Mouse (Mus musculus): ENCODE data around the gene Phf20. TPM values are rescaled to one million over a fixed set of nuclear protein-coding genes. Genes with fewer than 3 reads are reported as not detected.

Phf20 gene
- polyA plus RNA-seq, 1 experiment from 2014 or later, result 16.5 TPM

DNA sequence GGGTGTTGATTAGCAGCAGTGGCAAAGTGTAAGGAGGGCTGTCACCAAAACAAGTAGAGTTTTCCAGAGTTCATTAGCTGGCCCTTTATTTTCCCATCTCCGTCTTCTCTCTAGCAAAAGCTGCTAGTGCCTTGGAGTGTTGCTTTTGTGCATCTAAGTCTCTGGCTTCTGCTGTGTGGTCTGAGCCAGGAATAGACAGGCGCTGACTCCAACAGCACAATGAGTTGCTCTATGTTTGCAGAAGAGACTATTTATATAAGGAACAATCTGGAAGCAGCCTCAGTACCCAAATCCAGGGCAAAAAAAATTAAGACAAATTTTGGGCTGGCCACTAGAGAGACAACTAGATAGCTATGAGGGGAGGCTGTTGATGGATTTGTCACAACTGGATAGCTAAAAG is 45.4 kb downstream of the Phf20 start:
- no peaks in the 10 kb centered on the region for H3K9me3 ChIP-seq (replicated peaks)
- ATAC-seq (ENCODE audit: low read depth), result no peak
- DNase-seq, result no peak
- no peak overlapping the region for H3K4me3 ChIP-seq (replicated peaks)
- H3K27me3 ChIP-seq, result no peaks in the 10 kb centered on the region
- H3K36me3 ChIP-seq, result peaks cover 12% of the 10 kb centered on the region; the same call in 1 of the 2 replicates
- no peak overlapping the region for H3K4me2 ChIP-seq
- no peak overlapping the region for H3K27ac ChIP-seq
- H3K9ac ChIP-seq, result no peak overlapping the region
- H3K4me1 ChIP-seq (replicated peaks), result no peaks in the 10 kb centered on the region
- WGBS (ENCODE audit: insufficient replicate concordance), result 82% methylated on average over 2 of the region's 2 CpGs

DNA sequence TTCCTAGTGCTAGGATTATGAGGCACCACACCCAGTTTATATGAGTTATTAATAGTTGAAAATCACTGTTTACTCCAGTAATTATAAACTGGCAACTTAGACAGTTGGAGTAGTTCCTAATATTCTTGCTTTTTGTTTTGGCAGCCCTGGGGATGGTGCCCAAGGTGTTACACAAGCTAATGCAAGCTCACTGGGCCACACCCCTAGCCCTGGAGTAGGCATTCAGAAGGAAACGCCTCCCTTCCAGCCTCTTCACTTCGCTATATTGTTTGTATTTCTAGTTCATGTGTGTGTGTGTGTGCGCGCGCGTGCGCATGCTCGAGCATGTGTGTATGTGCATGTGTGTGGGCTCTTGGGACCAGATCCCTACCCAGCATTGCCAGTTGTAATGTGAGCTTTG is 46.7 kb downstream of the Phf20 start:
- no peak overlapping the region for H3K4me3 ChIP-seq (replicated peaks)
- WGBS (ENCODE audit: insufficient replicate concordance), result 82% methylated on average over 8 of the region's 8 CpGs
- peaks cover 17% of the 10 kb centered on the region; the same call in 1 of the 2 replicates for H3K36me3 ChIP-seq
- DNase-seq, result no peak
- ATAC-seq (ENCODE audit: low read depth), result no peak
- no peaks in the 10 kb centered on the region for H3K4me1 ChIP-seq (replicated peaks)
- no peaks in the 10 kb centered on the region for H3K9me3 ChIP-seq (replicated peaks)
- H3K27me3 ChIP-seq, result no peaks in the 10 kb centered on the region
- H3K27ac ChIP-seq, result no peak overlapping the region
- H3K4me2 ChIP-seq, result no peak overlapping the region
- H3K9ac ChIP-seq, result no peak overlapping the region

DNA sequence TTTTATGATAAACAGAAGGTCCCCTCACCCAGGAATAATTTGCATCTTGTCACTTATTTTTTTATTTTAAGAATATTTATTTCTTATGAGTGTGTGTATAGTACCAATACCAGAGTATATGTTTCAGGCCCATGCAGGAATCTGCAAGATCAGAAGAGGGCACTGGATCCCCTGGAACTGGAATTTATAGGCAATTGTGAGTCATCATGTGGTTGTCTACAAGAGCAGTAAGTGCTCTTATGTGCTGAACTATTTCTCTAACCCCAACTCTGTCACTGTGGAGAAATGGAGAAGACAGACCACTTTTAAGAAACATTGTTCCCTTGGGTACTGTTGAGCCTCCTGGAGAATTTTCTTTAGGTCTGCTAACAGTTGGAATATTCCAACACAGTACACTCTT is 51.3 kb downstream of the Phf20 start:
- no peak for DNase-seq
- peaks cover 21% of the 10 kb centered on the region for H3K36me3 ChIP-seq
- H3K4me1 ChIP-seq (replicated peaks), result no peaks in the 10 kb centered on the region

DNA sequence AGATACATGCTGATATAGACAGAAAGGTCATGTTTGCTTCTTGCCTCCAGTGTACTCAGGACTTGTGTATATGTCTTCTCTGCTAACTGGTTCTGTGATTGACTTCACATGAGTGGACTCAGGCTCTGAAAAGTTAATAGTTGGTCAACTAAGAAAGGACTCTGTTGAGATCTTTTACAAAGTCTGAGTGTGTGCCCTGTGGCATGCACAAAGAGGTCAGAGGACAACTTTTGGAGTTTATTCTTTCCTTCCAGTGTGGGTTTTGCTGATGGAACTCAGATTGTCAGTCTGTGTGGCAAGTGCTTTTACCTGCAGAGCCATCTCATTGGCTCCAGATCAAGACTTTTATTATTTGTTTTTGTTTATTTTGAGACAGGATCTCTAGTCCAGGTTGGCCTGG is 54.5 kb downstream of the Phf20 start:
- Histone ChIP-seq H3K4me2 (no peak overlapping the region), H3K4me1 (replicated peaks) (no peaks in the 10 kb centered on the region), H3K9me3 (replicated peaks) (no peaks in the 10 kb centered on the region), H3K27ac (no peak overlapping the region), H3K4me3 (replicated peaks) (no peak overlapping the region), H3K9ac (no peak overlapping the region), H3K36me3 (peaks cover 33% of the 10 kb centered on the region), H3K27me3 (no peaks in the 10 kb centered on the region)
- DNase-seq, result no peak
- ATAC-seq (ENCODE audit: low read depth), result no peak

More for the DNA sequence above, 51.3 kb downstream of the Phf20 start:
- Histone ChIP-seq H3K9ac (no peak overlapping the region), H3K27me3 (no peaks in the 10 kb centered on the region), H3K4me3 (replicated peaks) (no peak overlapping the region), H3K27ac (no peak overlapping the region), H3K4me2 (no peak overlapping the region), H3K9me3 (replicated peaks) (no peaks in the 10 kb centered on the region)
- no peak for ATAC-seq (ENCODE audit: low read depth)

DNA sequence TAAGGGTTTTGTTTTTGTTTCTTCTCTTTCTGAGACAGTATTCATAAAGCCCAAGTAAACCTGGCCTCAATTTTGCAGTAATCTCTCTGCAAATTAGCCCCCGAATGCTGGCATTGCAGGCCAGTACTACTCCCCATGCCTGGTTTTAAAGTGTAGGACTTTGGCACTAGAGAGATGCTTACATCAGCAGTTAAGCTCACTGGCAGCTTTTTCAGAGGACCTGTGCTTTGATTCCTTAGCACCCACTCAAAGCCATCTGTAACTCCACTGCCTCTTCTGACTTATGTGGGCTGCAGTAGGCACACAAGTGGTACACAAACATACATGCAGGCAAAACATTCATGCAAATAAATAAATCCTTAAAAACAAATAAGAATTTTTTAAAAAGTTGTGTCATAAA is 55.0 kb downstream of the Phf20 start:
- no peak overlapping the region for H3K27ac ChIP-seq
- ATAC-seq (ENCODE audit: low read depth), result no peak
- no peak overlapping the region for H3K4me3 ChIP-seq (replicated peaks)
- H3K4me2 ChIP-seq, result no peak overlapping the region
- DNase-seq, result no peak
- 0 out of 2 replicates have a peak, but pooled peaks cover 1% of the 10 kb centered on the region for H3K4me1 ChIP-seq (replicated peaks)
- 89% methylated on average over 1 of the region's 1 CpGs for WGBS (ENCODE audit: insufficient replicate concordance)
- H3K9me3 ChIP-seq (replicated peaks), result no peaks in the 10 kb centered on the region
- H3K36me3 ChIP-seq, result peaks cover 33% of the 10 kb centered on the region
- no peaks in the 10 kb centered on the region for H3K27me3 ChIP-seq
- H3K9ac ChIP-seq, result no peak overlapping the region

DNA sequence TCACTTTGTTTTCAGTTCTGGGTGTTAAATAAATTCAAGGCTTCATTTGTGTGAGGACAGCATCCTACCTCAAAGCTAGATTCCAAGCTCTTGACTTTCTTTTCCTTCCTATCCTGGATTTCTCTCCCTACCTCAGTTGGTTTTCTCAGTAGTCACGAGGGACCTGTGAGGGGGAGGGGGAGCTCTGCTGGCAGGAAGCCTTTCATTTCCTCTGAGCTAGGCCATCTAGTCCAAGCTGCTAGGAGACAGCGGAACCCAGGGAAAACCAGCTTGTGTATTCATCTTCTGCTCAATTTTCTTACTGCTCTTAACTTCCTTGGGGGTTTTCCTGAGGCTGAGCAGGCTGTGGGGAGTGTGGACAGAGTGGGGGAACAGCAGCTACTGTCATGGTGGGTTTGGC is 60.8 kb downstream of the Phf20 start:
- peaks cover 51% of the 10 kb centered on the region for H3K36me3 ChIP-seq
- no peaks in the 10 kb centered on the region for H3K9me3 ChIP-seq (replicated peaks)
- ATAC-seq (ENCODE audit: low read depth), result peak; percentile 36
- no peaks in the 10 kb centered on the region for H3K27me3 ChIP-seq
- 28% methylated on average over 2 of the region's 2 CpGs for WGBS (ENCODE audit: insufficient replicate concordance)
- H3K27ac ChIP-seq, result peak overlapping the region; percentile 71
- H3K4me1 ChIP-seq (replicated peaks), result peaks cover 27% of the 10 kb centered on the region
- no peak for DNase-seq
- H3K4me3 ChIP-seq (replicated peaks), result no peak overlapping the region
- H3K4me2 ChIP-seq, result 0 out of 2 replicates have a peak overlapping the region, but pooled peaks have one; percentile 15
- no peak overlapping the region for H3K9ac ChIP-seq

DNA sequence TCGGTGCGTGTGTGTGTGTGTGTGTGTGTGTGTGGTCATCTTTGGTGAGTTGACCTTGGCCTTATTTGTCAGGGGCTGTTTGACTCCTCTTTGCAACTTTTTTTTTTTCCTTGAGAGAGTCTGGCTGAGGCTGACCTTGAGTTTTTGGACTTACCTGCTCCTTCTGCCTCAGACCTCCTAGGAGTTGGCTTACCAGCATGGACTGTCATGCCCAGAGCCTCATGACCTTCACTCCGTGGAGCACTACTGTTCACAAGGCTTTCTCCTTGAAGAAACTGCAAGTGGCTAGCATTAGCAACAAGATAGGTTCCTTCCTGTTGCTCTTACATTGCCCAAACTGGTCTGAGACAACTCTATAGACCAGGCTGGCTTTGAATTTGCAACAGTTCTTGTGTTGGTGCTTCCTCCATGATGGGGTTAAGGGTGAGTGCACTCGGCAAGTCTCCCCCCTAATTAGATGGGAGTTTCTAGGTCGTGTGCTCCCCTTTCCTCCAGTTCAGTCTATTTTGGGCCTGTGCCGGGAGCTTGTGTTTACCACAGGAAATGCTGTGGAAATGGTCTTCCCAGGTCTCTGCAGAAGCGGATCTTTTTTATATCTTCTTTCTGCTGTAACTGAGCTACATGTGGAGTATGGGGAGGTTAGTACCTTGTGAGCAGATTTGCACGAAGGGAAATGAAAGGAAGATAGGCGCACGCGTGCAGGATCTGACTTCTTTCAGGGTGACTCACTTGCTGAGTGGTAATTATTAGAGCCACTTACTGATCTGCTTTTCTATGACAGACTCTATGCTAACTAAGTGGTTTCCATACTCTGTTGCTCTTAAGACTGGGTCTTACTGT is 61.9 kb downstream of the Phf20 start:
- Histone ChIP-seq H3K27me3 (no peaks in the 10 kb centered on the region), H3K9ac (no peak overlapping the region), H3K9me3 (replicated peaks) (no peaks in the 10 kb centered on the region), H3K36me3 (peaks cover 41% of the 10 kb centered on the region), H3K4me3 (replicated peaks) (no peak overlapping the region), H3K4me2 (0 out of 2 replicates have a peak overlapping the region, but pooled peaks have one; percentile 1), H3K4me1 (replicated peaks) (peaks cover 27% of the 10 kb centered on the region), H3K27ac (peak overlapping the region; percentile 71)
- no peak for DNase-seq
- ATAC-seq (ENCODE audit: low read depth), result no peak
- 49% methylated on average over 11 of the region's 11 CpGs for WGBS (ENCODE audit: insufficient replicate concordance)

DNA sequence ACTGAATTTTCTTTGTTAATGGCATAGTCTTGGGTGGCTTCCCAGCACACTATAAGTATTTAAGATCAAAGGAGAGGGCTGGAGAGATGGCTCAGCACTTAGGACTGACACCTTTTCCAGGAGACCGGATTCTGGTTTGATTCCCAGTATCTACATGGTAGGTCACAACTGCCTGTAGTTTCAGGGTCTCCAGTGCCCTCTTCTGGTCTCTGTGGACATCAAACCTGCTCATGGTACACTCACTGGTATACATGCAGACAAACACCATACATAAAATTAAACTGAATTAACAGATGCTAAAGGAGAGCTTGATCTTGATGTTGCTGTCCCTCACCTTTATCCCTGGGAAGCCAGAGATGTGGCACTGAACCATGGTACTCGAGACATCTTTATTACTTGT is 64.7 kb downstream of the Phf20 start:
- Histone ChIP-seq H3K4me1 (replicated peaks) (peaks cover 27% of the 10 kb centered on the region), H3K9ac (no peak overlapping the region), H3K4me2 (no peak overlapping the region), H3K4me3 (replicated peaks) (no peak overlapping the region), H3K9me3 (replicated peaks) (no peaks in the 10 kb centered on the region), H3K27ac (no peak overlapping the region), H3K36me3 (peaks cover 29% of the 10 kb centered on the region), H3K27me3 (no peaks in the 10 kb centered on the region)
- DNase-seq (no peak), ATAC-seq (ENCODE audit: low read depth) (no peak)
- WGBS (ENCODE audit: insufficient replicate concordance), result 77% methylated on average over 2 of the region's 2 CpGs

DNA sequence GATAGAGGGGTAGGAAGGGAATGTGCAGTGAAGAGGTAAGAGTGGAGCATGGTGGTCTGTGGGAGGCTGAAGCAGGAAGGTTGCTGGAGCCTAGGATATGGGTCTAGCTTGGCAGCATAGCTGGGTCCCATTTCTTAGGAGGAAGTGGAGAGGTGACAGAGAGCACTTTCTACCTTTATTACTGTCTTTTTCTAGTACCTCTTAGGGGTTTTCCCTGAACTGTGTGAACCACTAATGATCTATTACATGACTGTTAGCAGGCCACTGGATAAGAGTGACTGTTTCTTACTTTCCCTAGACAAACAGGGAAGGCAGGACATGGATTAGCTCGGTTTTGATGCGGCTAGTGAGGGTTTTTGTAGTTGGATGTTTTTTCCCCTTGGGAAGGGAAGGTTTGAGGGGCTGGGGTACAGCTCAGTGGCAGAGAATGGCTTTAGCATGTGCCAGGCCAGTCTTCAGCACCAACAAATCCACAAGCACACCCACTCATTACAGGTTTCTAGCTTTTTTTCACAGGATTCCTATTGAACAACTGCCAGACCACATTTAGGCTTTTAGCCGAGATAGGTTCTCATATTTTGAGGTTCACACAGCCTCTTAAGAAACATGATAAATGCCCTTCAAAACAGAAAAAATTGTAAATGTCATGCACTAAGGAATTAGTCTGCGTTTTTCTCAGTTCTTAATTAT is 67.1 kb downstream of the Phf20 start:
- Histone ChIP-seq H3K27ac (no peak overlapping the region), H3K4me2 (no peak overlapping the region), H3K27me3 (no peaks in the 10 kb centered on the region), H3K4me1 (replicated peaks) (peaks cover 5% of the 10 kb centered on the region), H3K9ac (no peak overlapping the region), H3K9me3 (replicated peaks) (no peaks in the 10 kb centered on the region), H3K36me3 (peaks cover 37% of the 10 kb centered on the region), H3K4me3 (replicated peaks) (no peak overlapping the region)
- ATAC-seq (ENCODE audit: low read depth), result no peak
- no peak for DNase-seq
- 73% methylated on average over 4 of the region's 4 CpGs for WGBS (ENCODE audit: insufficient replicate concordance)

DNA sequence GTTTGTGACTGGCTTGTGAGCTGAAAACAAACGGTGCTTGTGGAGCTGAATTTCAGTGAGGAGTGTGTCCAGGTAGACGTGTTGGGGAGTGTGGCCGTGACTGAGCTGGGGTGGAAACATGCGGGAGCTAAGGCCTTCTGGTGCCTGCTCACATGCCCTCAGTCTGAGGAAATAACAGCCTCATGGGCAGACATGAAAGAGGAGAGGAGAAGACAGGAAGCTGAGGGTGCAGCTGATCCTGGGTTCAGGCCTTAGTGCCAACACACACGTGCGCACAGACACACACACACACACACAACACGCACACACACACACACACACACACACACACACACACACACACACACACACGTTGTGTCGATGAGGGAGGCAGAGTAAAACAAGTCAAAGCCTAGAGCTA is 71.4 kb downstream of the Phf20 start:
- H3K4me3 ChIP-seq (replicated peaks), result no peak overlapping the region
- H3K36me3 ChIP-seq, result peaks cover 10% of the 10 kb centered on the region
- DNase-seq, result no peak
- ATAC-seq (ENCODE audit: low read depth), result no peak
- H3K27me3 ChIP-seq, result no peaks in the 10 kb centered on the region
- no peak overlapping the region for H3K9ac ChIP-seq
- 77% methylated on average over 8 of the region's 9 CpGs for WGBS (ENCODE audit: insufficient replicate concordance)
- H3K27ac ChIP-seq, result no peak overlapping the region
- H3K9me3 ChIP-seq (replicated peaks), result no peaks in the 10 kb centered on the region
- no peaks in the 10 kb centered on the region for H3K4me1 ChIP-seq (replicated peaks)
- no peak overlapping the region for H3K4me2 ChIP-seq

DNA sequence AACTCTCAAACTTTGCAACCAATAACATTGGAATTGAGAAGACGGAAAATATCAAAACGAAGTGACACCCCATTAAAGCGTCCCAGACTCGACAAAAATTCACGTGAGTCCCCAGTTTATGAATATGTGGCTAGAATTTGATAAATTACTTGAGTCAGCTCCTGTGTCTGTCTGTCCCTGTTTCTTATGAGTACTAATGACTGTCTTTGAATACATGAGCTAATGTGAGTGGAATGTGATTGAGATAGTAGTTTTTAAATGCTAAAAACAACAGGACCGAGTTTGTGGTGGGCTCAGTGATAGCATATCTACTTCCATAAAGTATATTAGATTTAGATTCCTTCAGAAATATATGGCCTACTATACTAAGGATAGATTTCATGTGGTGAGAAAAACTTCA is 76.3 kb downstream of the Phf20 start:
- Histone ChIP-seq H3K9ac (no peak overlapping the region), H3K4me1 (replicated peaks) (no peaks in the 10 kb centered on the region), H3K27me3 (no peaks in the 10 kb centered on the region), H3K9me3 (replicated peaks) (no peaks in the 10 kb centered on the region), H3K36me3 (peaks cover 22% of the 10 kb centered on the region), H3K27ac (no peak overlapping the region), H3K4me2 (no peak overlapping the region), H3K4me3 (replicated peaks) (no peak overlapping the region)
- ATAC-seq (ENCODE audit: low read depth) (no peak), DNase-seq (no peak)
- 88% methylated on average over 6 of the region's 6 CpGs for WGBS (ENCODE audit: insufficient replicate concordance)

Measured in liver, embryonic 13.5 days (tissue).